Comparison of ENCODE assay signal across 9 mouse cellular contexts in the genomic region with DNA sequence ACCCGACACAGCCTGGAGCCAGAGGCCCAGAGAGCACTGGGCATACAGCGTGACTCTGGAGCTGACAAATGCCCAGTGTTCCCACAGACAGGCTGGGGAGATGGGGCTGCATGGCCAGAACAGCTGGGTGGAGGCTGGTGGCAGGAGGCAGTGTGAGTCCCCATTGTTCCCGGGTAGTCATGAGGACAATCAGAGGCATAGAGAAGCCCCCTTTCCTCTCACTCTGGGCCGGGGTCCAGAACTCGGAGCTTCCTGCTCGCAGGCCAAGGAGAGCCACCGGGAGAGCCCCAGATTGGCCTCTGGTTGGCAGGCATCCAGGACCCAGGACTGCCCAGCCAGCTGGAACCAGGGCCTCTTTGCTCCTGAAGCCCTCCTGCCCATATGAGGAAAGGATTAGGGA.
A peak's percentile ranks its signal among the peaks of the same experiment; 100 is the strongest.
DNase-seq lines count a peak whose midpoint lies in the region; ATAC-seq and TF ChIP-seq lines count a peak whose summit lies in the region.
"Had no signal": no experiment of that assay in that cellular context is flagged by ENCODE, and none has a peak within 500 bp of the region (broad histone marks: within the 10 kb centered on the region; RNA-seq: fewer than 3 reads in every experiment).

No protein-coding gene starts in this region.

- no peaks in the 10 kb centered on the region for H3K36me3 ChIP-seq in forebrain, embryonic 13.5 days (ENCODE audit: poor library complexity, severe bottlenecking)
- H3K36me3 ChIP-seq in forebrain, embryonic 12.5 days (replicated peaks) = no peaks in the 10 kb centered on the region
- no peaks in the 10 kb centered on the region for H3K36me3 ChIP-seq in heart, embryonic 10.5 days
- H3K36me3 ChIP-seq in kidney, postnatal 0 days (ENCODE audit: insufficient read depth, low read length) = no peaks in the 10 kb centered on the region
- H3K36me3 ChIP-seq: liver, embryonic 13.5 days had no signal

- H3K9ac ChIP-seq in forebrain, embryonic 13.5 days = no peak overlapping the region; the same call in 1 of the 2 replicates
- H3K9ac ChIP-seq in forebrain, embryonic 12.5 days = no peak overlapping the region
- no peak overlapping the region for H3K9ac ChIP-seq in kidney, postnatal 0 days (ENCODE audit: low read depth, low read length)
- H3K9ac ChIP-seq: liver, embryonic 13.5 days had no signal

- no peak overlapping the region for H3K4me2 ChIP-seq in forebrain, embryonic 13.5 days
- no peak overlapping the region for H3K4me2 ChIP-seq in forebrain, embryonic 12.5 days
- no peak overlapping the region for H3K4me2 ChIP-seq in kidney, postnatal 0 days (ENCODE audit: low read length)
- H3K4me2 ChIP-seq: liver, embryonic 13.5 days had no signal

- H3K9me3 ChIP-seq in forebrain, embryonic 13.5 days (replicated peaks) = no peaks in the 10 kb centered on the region
- H3K9me3 ChIP-seq in forebrain, embryonic 12.5 days = no peaks in the 10 kb centered on the region
- no peaks in the 10 kb centered on the region for H3K9me3 ChIP-seq in heart, embryonic 10.5 days
- H3K9me3 ChIP-seq in kidney, postnatal 0 days (replicated peaks; ENCODE audit: low read length) = no peaks in the 10 kb centered on the region
- H3K9me3 ChIP-seq: liver, embryonic 13.5 days had no signal

- no peak overlapping the region for H3K4me3 ChIP-seq in forebrain, embryonic 13.5 days
- H3K4me3 ChIP-seq in forebrain, embryonic 12.5 days (replicated peaks) = no peak overlapping the region
- no peak overlapping the region for H3K4me3 ChIP-seq in heart, embryonic 10.5 days
- H3K4me3 ChIP-seq in kidney, postnatal 0 days (replicated peaks; ENCODE audit: low read depth, low read length) = no peak overlapping the region
- H3K4me3 ChIP-seq: liver, embryonic 13.5 days had no signal

- H3K4me1 ChIP-seq in forebrain, embryonic 13.5 days = peaks cover 22% of the 10 kb centered on the region
- H3K4me1 ChIP-seq in forebrain, embryonic 12.5 days = peaks cover 9% of the 10 kb centered on the region
- 0 out of 2 replicates have a peak, but pooled peaks cover 8% of the 10 kb centered on the region for H3K4me1 ChIP-seq in heart, embryonic 10.5 days
- 0 out of 2 replicates have a peak, but pooled peaks cover 7% of the 10 kb centered on the region for H3K4me1 ChIP-seq in kidney, postnatal 0 days (replicated peaks; ENCODE audit: insufficient read depth, low read length)
- H3K4me1 ChIP-seq: liver, embryonic 13.5 days had no signal

- TF ChIP-seq CTCF in kidney, postnatal 0 days (IDR thresholded peaks at IDR 0.05; ENCODE audit: low read depth) = no peak

- peak overlapping the region; percentile 36; the same call in 1 of the 2 replicates for H3K27ac ChIP-seq in forebrain, embryonic 13.5 days
- H3K27ac ChIP-seq in forebrain, embryonic 12.5 days = no peak overlapping the region
- 0 out of 2 replicates have a peak overlapping the region, but pooled peaks have one; percentile 13 for H3K27ac ChIP-seq in heart, embryonic 10.5 days
- H3K27ac ChIP-seq in kidney, postnatal 0 days = no peak overlapping the region
- H3K27ac ChIP-seq: liver, embryonic 13.5 days had no signal

- 18% methylated on average over 7 of the region's 7 CpGs for WGBS in forebrain, embryonic 13.5 days
- 70% methylated on average over 7 of the region's 7 CpGs for WGBS in forebrain, embryonic 12.5 days
- WGBS in heart, embryonic 10.5 days = 72% methylated on average over 7 of the region's 7 CpGs
- WGBS in kidney, postnatal 0 days = 40% methylated on average over 7 of the region's 7 CpGs

- DNase-seq in cerebellum, adult 18-20 months = peak; percentile 63 to 67
- DNase-seq in heart, embryonic 10.5 days (ENCODE audit: low spot score) = no peak
- DNase-seq in kidney, postnatal 0 days (ENCODE audit: low spot score) = no peak
- DNase-seq in lung, postnatal 10 days = peak; percentile 59
- DNase-seq in thymus, postnatal 36 days = no peak
- DNase-seq in urinary bladder, postnatal 10 days (ENCODE audit: low spot score) = no peak
- DNase-seq: liver, embryonic 13.5 days had no signal

- H3K27me3 ChIP-seq in forebrain, embryonic 13.5 days = no peaks in the 10 kb centered on the region
- H3K27me3 ChIP-seq in forebrain, embryonic 12.5 days = peaks cover 6% of the 10 kb centered on the region; the same call in 1 of the 2 replicates
- H3K27me3 ChIP-seq in heart, embryonic 10.5 days (ENCODE audit: insufficient read depth, poor library complexity, severe bottlenecking) = peaks cover 6% of the 10 kb centered on the region; the same call in 1 of the 2 replicates
- H3K27me3 ChIP-seq in kidney, postnatal 0 days (ENCODE audit: insufficient read depth, low read length) = no peaks in the 10 kb centered on the region
- H3K27me3 ChIP-seq: liver, embryonic 13.5 days had no signal

- peak; percentile 71 for ATAC-seq in forebrain, embryonic 13.5 days
- ATAC-seq in forebrain, embryonic 12.5 days (ENCODE audit: low FRiP score) = no peak
- peak; percentile 57; the same call in 1 of the 2 replicates for ATAC-seq in kidney, postnatal 0 days (replicated peaks; ENCODE audit: low FRiP score, low read depth)

Comparison
In these comparisons a context has a peak if more than half of its experiments do, and no peak if none do; other contexts are left out.
1. H3K27ac ChIP-seq: peak in forebrain, embryonic 13.5 days (single experiment) and heart, embryonic 10.5 days (single experiment); none in forebrain, embryonic 12.5 days (single experiment) and kidney, postnatal 0 days (single experiment).
2. DNase-seq: peak in cerebellum, adult 18-20 months (2 of 2) and lung, postnatal 10 days (single experiment); none in heart, embryonic 10.5 days (single experiment), kidney, postnatal 0 days (single experiment), thymus, postnatal 36 days (0 of 2) and urinary bladder, postnatal 10 days (single experiment).